18 mouse cellular contexts compared by ENCODE assay signal in genomic region chr3:109456340-109456739, GRCm38 (mm10).
"Had no signal": no experiment of that assay in that cellular context is flagged by ENCODE, and none has a peak within 500 bp of the region (broad histone marks: within the 10 kb centered on the region; RNA-seq: fewer than 3 reads in every experiment).

No protein-coding gene starts in this region.

- H3K4me1 ChIP-seq: midbrain, embryonic 10.5 days; midbrain, embryonic 13.5 days; neural tube, embryonic 15.5 days had no signal

- H3K27me3 ChIP-seq: midbrain, embryonic 13.5 days; neural tube, embryonic 13.5 days; neural tube, embryonic 15.5 days had no signal

- H3K27ac ChIP-seq: midbrain, embryonic 10.5 days; midbrain, embryonic 13.5 days; neural tube, embryonic 13.5 days; neural tube, embryonic 15.5 days had no signal

- DNase-seq: lung, adult 18-20 months; lung, embryonic 14.5 days; lung, postnatal 10 days; lung, postnatal 4 days; retina, postnatal 1 day; right cerebral cortex, adult 18-20 months; right cerebral cortex, postnatal 25 days; right cerebral cortex, postnatal 4 days; spleen, adult 18-20 months; thymus, adult 18-20 months; thymus, postnatal 14 days; thymus, postnatal 36 days had no signal

- H3K36me3 ChIP-seq: midbrain, embryonic 10.5 days; midbrain, embryonic 13.5 days; neural tube, embryonic 13.5 days; neural tube, embryonic 15.5 days had no signal

- ATAC-seq: midbrain, embryonic 13.5 days; midbrain, embryonic 16.5 days had no signal

- H3K9ac ChIP-seq: lung, embryonic 14.5 days; midbrain, embryonic 13.5 days; neural tube, embryonic 13.5 days; neural tube, embryonic 15.5 days had no signal

- H3K9me3 ChIP-seq: midbrain, embryonic 10.5 days; midbrain, embryonic 13.5 days; neural tube, embryonic 13.5 days; neural tube, embryonic 15.5 days had no signal

- H3K4me2 ChIP-seq: lung, embryonic 14.5 days; midbrain, embryonic 13.5 days; neural tube, embryonic 13.5 days; neural tube, embryonic 15.5 days had no signal

- H3K4me3 ChIP-seq: midbrain, embryonic 10.5 days; midbrain, embryonic 13.5 days; myocyte; neural tube, embryonic 13.5 days; neural tube, embryonic 15.5 days had no signal
